Mouse (Mus musculus): Measurements from ENCODE around the gene Apold1.
A peak's percentile ranks its signal among the peaks of the same experiment; 100 is the strongest.

GRCm38 (mm10) chr6:134948522-134949061 lies 32.9 kb upstream of the Apold1 start:
- TF ChIP-seq SIN3A (IDR thresholded peaks at IDR 0.05; ENCODE audit: low read length) (peak; percentile 43; the same call in 1 of the 2 replicates), POLR2A (IDR thresholded peaks at IDR 0.05; ENCODE audit: control insufficient read depth in 1 of 2, insufficient read depth in 1 of 2, low read depth in 1 of 2, low read length in 2 of 2, poor library complexity in 1 of 2) (0 out of 4 replicates have a peak, but pooled peaks of 1 of the 2 experiments have one; percentile 25), RCOR1 (IDR thresholded peaks at IDR 0.05; ENCODE audit: low read depth, low read length) (no peak), CTCF (IDR thresholded peaks at IDR 0.05 in 2 of 3, conservative IDR thresholded peaks at IDR 0.05 in 1 of 3; ENCODE audit: control insufficient read depth in 1 of 3, insufficient read depth in 1 of 3, low read depth in 2 of 3, low read length in 3 of 3, poor library complexity in 1 of 3, severe bottlenecking in 1 of 3) (no peak), ZKSCAN1 (IDR thresholded peaks at IDR 0.05; ENCODE audit: low read depth, low read length) (no peak; the same call in 1 of the 2 replicates)
